Mouse (Mus musculus) cerebellum, postnatal 4 days (tissue): ENCODE results near the gene Gper1.

Experiments
- DNase-seq, 2 experiments: peaks; one replicate each; pipeline ENCODE4 v3.0.0; 2022; ENCODE audit warnings: low spot score in 2 of 2, mixed read lengths in 1 of 2

Gene Gper1

GRCm38 (mm10) chr5:139411117-139411516, 11.8 kb upstream of the Gper1 start:
- DNase-seq: no peak

GRCm38 (mm10) chr5:139411665-139412314, 11.2 kb upstream of the Gper1 start:
- DNase-seq: no peak

- no peak for DNase-seq
These were observed 9.4 kb upstream of the Gper1 start for GRCm38 (mm10) chr5:139413545-139413944.

GRCm38 (mm10) chr5:139415001-139415400, 8.0 kb upstream of the Gper1 start:
- no peak for DNase-seq

GRCm38 (mm10) chr5:139416942-139417341, 6.0 kb upstream of the Gper1 start:
- DNase-seq: peak in 1 of 2 experiments; percentile 53

- no peak for DNase-seq
These were observed 5.5 kb upstream of the Gper1 start for GRCm38 (mm10) chr5:139417480-139417879.

GRCm38 (mm10) chr5:139418110-139418509, 4.8 kb upstream of the Gper1 start:
- DNase-seq: no peak

GRCm38 (mm10) chr5:139418633-139419032, 4.3 kb upstream of the Gper1 start:
- DNase-seq: peak in 1 of 2 experiments; percentile 32

GRCm38 (mm10) chr5:139425198-139425597, 2.2 kb downstream of the Gper1 start:
- no peak for DNase-seq

- DNase-seq: no peak
These were observed 4.0 kb downstream of the Gper1 start for GRCm38 (mm10) chr5:139427001-139427400.

- DNase-seq: peak in 1 of 2 experiments; percentile 45
These were observed 5.0 kb downstream of the Gper1 start for GRCm38 (mm10) chr5:139427989-139428388.

- DNase-seq: no peak
These were observed 6.9 kb downstream of the Gper1 start for GRCm38 (mm10) chr5:139429818-139430341.

- DNase-seq: no peak
These were observed 9.4 kb downstream of the Gper1 start for GRCm38 (mm10) chr5:139432333-139432732.

- DNase-seq: no peak
These were observed 10.0 kb downstream of the Gper1 start for GRCm38 (mm10) chr5:139432747-139433508.

- no peak for DNase-seq
These were observed 11.1 kb downstream of the Gper1 start for GRCm38 (mm10) chr5:139433842-139434568.

GRCm38 (mm10) chr5:139434940-139435339, 12.0 kb downstream of the Gper1 start:
- no peak for DNase-seq

- no peak for DNase-seq
These were observed 14.8 kb downstream of the Gper1 start for GRCm38 (mm10) chr5:139437769-139438168.

- no peak for DNase-seq
These were observed 15.5 kb downstream of the Gper1 start for GRCm38 (mm10) chr5:139438440-139438839.

- peak in 1 of 2 experiments; percentile 47 for DNase-seq
These were observed 17.5 kb downstream of the Gper1 start for GRCm38 (mm10) chr5:139440451-139440850.

- no peak for DNase-seq
These were observed 18.2 kb downstream of the Gper1 start for GRCm38 (mm10) chr5:139440926-139441725.

- DNase-seq: no peak
These were observed 18.7 kb downstream of the Gper1 start for GRCm38 (mm10) chr5:139441726-139442018.

- DNase-seq: no peak
These were observed 19.5 kb downstream of the Gper1 start for GRCm38 (mm10) chr5:139442428-139442827.
